Mouse (Mus musculus): ENCODE data around the gene Tmem150a. TPM values are rescaled to one million over a fixed set of nuclear protein-coding genes. Genes with fewer than 3 reads are reported as not detected.

Gene Tmem150a
- polyA plus RNA-seq, 1 experiment from 2014 or later = 16.4 TPM

DNA sequence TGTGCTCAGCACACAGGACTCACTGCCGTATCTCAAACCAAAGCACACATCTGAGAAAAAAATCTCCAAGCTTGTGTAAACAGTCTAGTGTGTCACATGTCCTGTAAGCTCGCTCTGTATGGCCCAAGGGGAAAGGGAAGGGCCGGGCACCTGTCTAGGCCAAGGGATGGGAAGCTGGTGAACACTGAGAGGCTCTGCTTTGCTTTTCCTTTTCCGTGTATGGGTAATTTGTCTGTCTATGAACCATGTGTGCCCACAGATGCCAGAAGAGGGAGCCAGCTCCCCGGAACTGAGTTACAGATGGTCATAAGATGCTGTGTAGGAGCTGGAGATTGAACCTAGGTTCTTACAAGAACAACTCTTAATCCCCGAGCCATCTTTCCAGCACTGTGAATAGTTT lies 29.0 kb upstream of the Tmem150a start:
- 59% methylated on average over 6 of the region's 6 CpGs for WGBS
- H3K4me3 ChIP-seq (ENCODE audit: low read length) = no peak overlapping the region
- no peak overlapping the region for H3K27ac ChIP-seq (ENCODE audit: low read length)
- no peaks in the 10 kb centered on the region for H3K9me3 ChIP-seq (ENCODE audit: control insufficient read depth, low read length)
- 0 out of 2 replicates have a peak, but pooled peaks cover 4% of the 10 kb centered on the region for H3K36me3 ChIP-seq (ENCODE audit: control insufficient read depth, insufficient read depth, low read length)
- peak; percentile 62 for ATAC-seq
- H3K27me3 ChIP-seq (replicated peaks; ENCODE audit: control insufficient read depth, insufficient read depth, low read length) = no peaks in the 10 kb centered on the region
- H3K9ac ChIP-seq (ENCODE audit: low read depth, low read length) = no peak overlapping the region
- H3K4me1 ChIP-seq (ENCODE audit: control insufficient read depth, insufficient read depth, low read length) = no peaks in the 10 kb centered on the region
- H3K4me2 ChIP-seq (ENCODE audit: low read depth, low read length) = no peak overlapping the region

DNA sequence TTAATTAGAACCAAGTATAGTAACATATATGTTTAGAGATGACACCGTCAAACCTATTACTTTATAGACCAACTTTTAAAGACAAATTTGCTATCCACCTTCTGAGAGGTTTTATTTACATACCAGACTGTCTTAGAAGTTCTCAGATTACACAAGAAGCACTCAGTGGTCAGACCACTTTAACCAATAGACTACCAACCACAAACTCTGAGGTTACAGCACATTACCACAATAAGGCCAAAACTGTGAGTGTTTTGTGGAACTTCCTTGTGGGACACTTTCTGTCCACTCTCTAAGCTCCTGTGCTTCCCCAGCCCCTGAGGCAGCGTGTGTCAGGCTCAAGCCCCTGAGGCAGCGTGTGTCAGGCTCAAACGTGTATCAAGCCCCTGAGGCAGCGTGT lies 26.2 kb upstream of the Tmem150a start:
- no peak for ATAC-seq
- Histone ChIP-seq H3K4me3 (ENCODE audit: low read length) (no peak overlapping the region), H3K36me3 (ENCODE audit: control insufficient read depth, insufficient read depth, low read length) (no peaks in the 10 kb centered on the region), H3K9me3 (ENCODE audit: control insufficient read depth, low read length) (no peaks in the 10 kb centered on the region), H3K4me2 (ENCODE audit: low read depth, low read length) (no peak overlapping the region), H3K9ac (ENCODE audit: low read depth, low read length) (no peak overlapping the region), H3K27me3 (replicated peaks; ENCODE audit: control insufficient read depth, insufficient read depth, low read length) (no peaks in the 10 kb centered on the region), H3K27ac (ENCODE audit: low read length) (no peak overlapping the region), H3K4me1 (ENCODE audit: control insufficient read depth, insufficient read depth, low read length) (no peaks in the 10 kb centered on the region)
- WGBS = 83% methylated on average over 5 of the region's 5 CpGs

DNA sequence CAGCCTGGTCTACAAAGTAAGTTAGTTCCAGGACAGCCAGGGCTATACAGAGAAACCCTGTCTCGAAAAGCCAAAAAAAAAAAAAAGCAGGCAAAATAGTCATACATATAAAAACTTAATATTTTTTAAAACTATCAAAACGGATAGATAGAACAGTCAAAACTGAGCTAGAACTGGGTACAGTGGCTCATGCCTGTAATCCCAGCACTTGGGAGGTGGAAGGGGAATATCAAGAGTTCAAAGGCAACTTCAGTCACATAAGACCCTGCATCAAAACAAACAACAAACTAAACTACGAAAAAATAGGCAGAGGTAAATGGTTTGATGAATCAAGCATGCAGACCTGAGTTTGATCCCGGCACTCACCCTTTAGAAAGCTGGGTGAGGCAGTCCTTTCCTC lies 25.1 kb upstream of the Tmem150a start:
- WGBS = 85% methylated on average over 4 of the region's 4 CpGs
- H3K4me2 ChIP-seq (ENCODE audit: low read depth, low read length) = no peak overlapping the region
- no peaks in the 10 kb centered on the region for H3K4me1 ChIP-seq (ENCODE audit: control insufficient read depth, insufficient read depth, low read length)
- no peaks in the 10 kb centered on the region for H3K27me3 ChIP-seq (replicated peaks; ENCODE audit: control insufficient read depth, insufficient read depth, low read length)
- H3K9me3 ChIP-seq (ENCODE audit: control insufficient read depth, low read length) = no peaks in the 10 kb centered on the region
- H3K4me3 ChIP-seq (ENCODE audit: low read length) = no peak overlapping the region
- H3K27ac ChIP-seq (ENCODE audit: low read length) = no peak overlapping the region
- H3K36me3 ChIP-seq (ENCODE audit: control insufficient read depth, insufficient read depth, low read length) = no peaks in the 10 kb centered on the region
- ATAC-seq = no peak
- no peak overlapping the region for H3K9ac ChIP-seq (ENCODE audit: low read depth, low read length)

DNA sequence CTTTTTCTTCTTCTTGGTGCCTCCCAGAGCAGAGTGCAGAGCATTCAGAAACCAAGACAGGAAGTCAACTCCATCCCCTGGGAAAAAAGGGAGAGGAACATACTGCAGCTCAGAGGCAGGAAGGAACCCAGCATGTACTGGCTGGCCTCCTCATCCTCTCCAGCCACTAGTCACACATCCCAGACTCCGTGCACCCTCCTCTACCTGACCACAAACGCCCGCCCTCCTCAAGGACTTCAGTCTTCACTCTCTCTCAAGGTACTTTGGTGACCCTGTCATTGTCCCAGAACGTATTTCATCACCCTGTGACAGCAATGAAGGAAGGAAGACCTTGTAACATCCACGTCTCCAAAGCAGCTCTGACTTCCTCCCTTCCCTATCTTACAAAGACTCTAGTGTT lies 22.1 kb upstream of the Tmem150a start:
- Histone ChIP-seq H3K9ac (ENCODE audit: low read depth, low read length) (no peak overlapping the region), H3K4me2 (ENCODE audit: low read depth, low read length) (no peak overlapping the region), H3K27me3 (replicated peaks; ENCODE audit: control insufficient read depth, insufficient read depth, low read length) (no peaks in the 10 kb centered on the region), H3K4me3 (ENCODE audit: low read length) (no peak overlapping the region), H3K9me3 (ENCODE audit: control insufficient read depth, low read length) (no peaks in the 10 kb centered on the region), H3K4me1 (ENCODE audit: control insufficient read depth, insufficient read depth, low read length) (no peaks in the 10 kb centered on the region), H3K36me3 (ENCODE audit: control insufficient read depth, insufficient read depth, low read length) (peaks cover 14% of the 10 kb centered on the region), H3K27ac (ENCODE audit: low read length) (no peak overlapping the region)
- WGBS = 75% methylated on average over 5 of the region's 5 CpGs
- ATAC-seq = no peak

DNA sequence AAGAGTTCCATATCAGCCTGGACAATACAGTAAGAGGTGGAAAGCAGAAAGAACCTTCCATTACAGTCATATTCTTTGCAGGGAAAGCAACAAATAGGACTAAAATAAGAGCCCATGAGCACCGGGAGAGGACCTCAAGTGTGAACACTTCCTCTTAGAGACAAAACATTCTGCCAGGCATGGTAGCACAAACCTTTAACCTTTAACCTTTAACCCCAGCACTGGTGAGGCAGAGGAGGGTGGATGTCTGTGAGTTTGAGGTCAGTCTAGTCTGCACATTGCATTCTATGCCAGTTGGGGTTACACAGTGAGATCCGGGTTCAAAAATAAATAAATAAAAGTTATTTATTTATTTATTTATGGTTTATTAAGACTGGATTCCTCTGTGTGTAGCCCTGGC lies 14.8 kb upstream of the Tmem150a start:
- Histone ChIP-seq H3K27me3 (replicated peaks; ENCODE audit: control insufficient read depth, insufficient read depth, low read length) (no peaks in the 10 kb centered on the region), H3K4me3 (ENCODE audit: low read length) (no peak overlapping the region), H3K27ac (ENCODE audit: low read length) (no peak overlapping the region), H3K4me2 (ENCODE audit: low read depth, low read length) (no peak overlapping the region), H3K36me3 (ENCODE audit: control insufficient read depth, insufficient read depth, low read length) (peaks cover 12% of the 10 kb centered on the region), H3K4me1 (ENCODE audit: control insufficient read depth, insufficient read depth, low read length) (peaks cover 9% of the 10 kb centered on the region), H3K9me3 (ENCODE audit: control insufficient read depth, low read length) (no peaks in the 10 kb centered on the region), H3K9ac (ENCODE audit: low read depth, low read length) (no peak overlapping the region)
- ATAC-seq = no peak
- WGBS = 53% methylated on average over 2 of the region's 2 CpGs

DNA sequence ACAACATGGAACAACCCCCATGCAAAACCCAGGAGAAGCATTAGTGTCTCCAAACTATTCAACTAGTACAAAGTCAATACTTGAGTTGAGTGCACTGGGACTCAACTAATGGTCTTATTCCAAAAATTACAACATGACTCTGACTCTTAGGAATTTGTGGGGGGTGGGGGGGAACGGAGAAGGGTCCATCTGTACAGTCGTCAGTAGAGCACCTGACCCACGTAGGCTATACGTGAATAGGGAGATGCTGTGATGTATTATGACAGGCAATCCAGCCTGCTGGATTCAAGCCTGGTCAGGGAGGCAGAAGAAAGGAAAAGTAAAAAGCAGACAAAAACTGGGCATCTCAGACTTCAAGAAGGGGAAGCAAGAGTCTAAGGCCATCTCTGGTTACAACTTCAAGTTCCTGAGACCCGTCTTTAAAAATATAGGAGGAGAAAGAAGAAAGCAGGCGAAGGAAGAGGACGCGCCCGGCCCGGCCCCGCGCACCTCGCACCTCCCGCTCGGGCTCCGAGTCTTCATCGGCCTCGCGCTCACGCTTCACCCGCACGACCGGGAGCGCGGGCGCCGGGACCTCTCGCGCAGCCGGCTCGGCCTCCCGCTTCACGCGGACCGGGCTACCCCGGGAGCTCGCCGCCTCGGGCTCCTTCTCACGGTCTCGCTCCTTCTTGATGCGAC lies 10.7 kb upstream of the Tmem150a start:
- WGBS = under 1% methylated on average over 42 of the region's 42 CpGs
- Histone ChIP-seq H3K27me3 (replicated peaks; ENCODE audit: control insufficient read depth, insufficient read depth, low read length) (no peaks in the 10 kb centered on the region), H3K4me2 (ENCODE audit: low read depth, low read length) (peak overlapping the region; percentile 94), H3K36me3 (ENCODE audit: control insufficient read depth, insufficient read depth, low read length) (peaks cover 5% of the 10 kb centered on the region; the same call in 1 of the 2 replicates), H3K4me3 (ENCODE audit: low read length) (peak overlapping the region; percentile 93), H3K9ac (ENCODE audit: low read depth, low read length) (peak overlapping the region; percentile 89), H3K9me3 (ENCODE audit: control insufficient read depth, low read length) (no peaks in the 10 kb centered on the region), H3K27ac (ENCODE audit: low read length) (peak overlapping the region; percentile 61), H3K4me1 (ENCODE audit: control insufficient read depth, insufficient read depth, low read length) (peaks cover 20% of the 10 kb centered on the region)
- peak; percentile 61 for ATAC-seq

DNA sequence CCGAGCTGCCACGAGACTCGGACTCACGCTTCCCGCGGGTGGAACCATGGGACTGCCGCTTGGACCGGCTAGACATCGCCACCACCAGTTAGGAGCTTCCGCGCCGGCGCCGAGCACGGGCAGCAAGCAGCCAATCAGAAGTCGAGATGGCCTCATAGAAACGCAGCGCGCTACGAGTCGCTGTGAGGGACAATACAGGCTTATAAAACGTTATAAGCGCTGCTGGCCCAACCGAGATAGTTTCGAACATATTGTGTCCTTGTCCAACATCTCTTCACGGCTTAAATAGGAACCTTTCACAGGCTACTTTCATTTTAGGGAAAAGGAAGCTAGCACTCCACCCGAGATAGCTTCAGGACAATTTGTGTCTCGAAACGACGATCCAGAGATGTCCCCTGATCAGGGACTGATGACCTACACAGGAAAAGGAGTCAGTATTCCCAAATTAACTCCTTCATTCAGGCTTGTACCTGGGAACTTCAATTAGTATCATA lies 10.1 kb upstream of the Tmem150a start, which contains the start of gene Usp39:
Gene Usp39, minus strand, starts transcription at position 111 of the 494 bp plus-strand sequence.
- Histone ChIP-seq H3K36me3 (ENCODE audit: control insufficient read depth, insufficient read depth, low read length) (peaks cover 5% of the 10 kb centered on the region; the same call in 1 of the 2 replicates), H3K4me1 (ENCODE audit: control insufficient read depth, insufficient read depth, low read length) (peaks cover 20% of the 10 kb centered on the region), H3K4me2 (ENCODE audit: low read depth, low read length) (peak within 1 kb of the TSS; percentile 94), H3K27me3 (replicated peaks; ENCODE audit: control insufficient read depth, insufficient read depth, low read length) (no peaks in the 10 kb centered on the region), H3K27ac (ENCODE audit: low read length) (peak within 1 kb of the TSS; percentile 61), H3K4me3 (ENCODE audit: low read length) (peak within 1 kb of the TSS; percentile 93), H3K9me3 (ENCODE audit: control insufficient read depth, low read length) (no peaks in the 10 kb centered on the region), H3K9ac (ENCODE audit: low read depth, low read length) (peak within 1 kb of the TSS; percentile 89)
- WGBS = under 1% methylated on average over 30 of the region's 30 CpGs
- ATAC-seq = peak; percentile 82

DNA sequence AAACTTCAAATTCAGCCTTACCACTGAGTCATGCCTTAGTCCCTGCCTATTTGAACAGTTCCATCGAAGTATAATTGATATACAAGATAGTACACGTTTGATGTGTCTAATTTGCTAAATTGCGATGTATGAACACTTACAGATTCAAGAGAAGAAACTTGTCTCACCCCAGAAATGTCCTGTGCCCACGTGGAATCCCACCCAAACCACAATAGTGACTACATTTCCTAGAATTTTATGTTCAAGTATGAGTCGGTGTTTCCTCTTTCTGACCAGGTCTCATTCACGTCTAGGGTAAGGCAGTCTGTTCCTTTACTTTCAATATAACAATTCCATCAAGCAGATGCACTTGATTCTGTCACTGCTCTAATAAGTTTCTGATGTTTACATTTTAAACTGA lies 9.6 kb upstream of the Tmem150a start:
- Histone ChIP-seq H3K27me3 (replicated peaks; ENCODE audit: control insufficient read depth, insufficient read depth, low read length) (no peaks in the 10 kb centered on the region), H3K9ac (ENCODE audit: low read depth, low read length) (peak overlapping the region; percentile 89; the same call in 1 of the 2 replicates), H3K4me1 (ENCODE audit: control insufficient read depth, insufficient read depth, low read length) (peaks cover 20% of the 10 kb centered on the region), H3K4me3 (ENCODE audit: low read length) (peak overlapping the region; percentile 93; the same call in 1 of the 2 replicates), H3K36me3 (ENCODE audit: control insufficient read depth, insufficient read depth, low read length) (peaks cover 8% of the 10 kb centered on the region; the same call in 1 of the 2 replicates), H3K27ac (ENCODE audit: low read length) (no peak overlapping the region), H3K9me3 (ENCODE audit: control insufficient read depth, low read length) (no peaks in the 10 kb centered on the region), H3K4me2 (ENCODE audit: low read depth, low read length) (peak overlapping the region; percentile 94; the same call in 1 of the 2 replicates)
- ATAC-seq = no peak
- 49% methylated on average over 6 of the region's 6 CpGs for WGBS

DNA sequence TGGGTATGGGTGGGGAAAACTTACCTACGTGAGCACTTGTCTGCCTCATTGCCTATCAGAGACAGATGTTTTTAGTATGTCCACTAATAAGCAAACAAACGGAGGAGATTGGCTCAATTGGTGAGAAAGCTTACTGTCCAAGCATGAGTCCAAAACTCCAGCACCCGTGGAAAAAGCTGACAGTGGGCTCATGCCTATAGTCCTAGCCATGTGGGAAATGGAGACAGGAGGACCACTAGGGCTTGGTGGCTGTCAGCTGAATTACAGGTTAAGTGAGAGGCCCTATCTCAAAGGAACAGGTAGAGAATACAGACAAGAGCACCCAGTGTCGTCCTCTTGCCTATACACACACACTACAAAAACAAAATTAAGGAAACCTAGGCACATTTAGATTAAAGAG lies 9.0 kb upstream of the Tmem150a start:
- Histone ChIP-seq H3K36me3 (ENCODE audit: control insufficient read depth, insufficient read depth, low read length) (peaks cover 8% of the 10 kb centered on the region; the same call in 1 of the 2 replicates), H3K4me2 (ENCODE audit: low read depth, low read length) (no peak overlapping the region), H3K9me3 (ENCODE audit: control insufficient read depth, low read length) (no peaks in the 10 kb centered on the region), H3K9ac (ENCODE audit: low read depth, low read length) (no peak overlapping the region), H3K4me1 (ENCODE audit: control insufficient read depth, insufficient read depth, low read length) (peaks cover 22% of the 10 kb centered on the region), H3K27ac (ENCODE audit: low read length) (no peak overlapping the region), H3K4me3 (ENCODE audit: low read length) (no peak overlapping the region), H3K27me3 (replicated peaks; ENCODE audit: control insufficient read depth, insufficient read depth, low read length) (no peaks in the 10 kb centered on the region)
- WGBS = 88% methylated on average over 4 of the region's 4 CpGs
- no peak for ATAC-seq

Measured in intestine, embryonic 16.5 days (tissue).